Mouse (Mus musculus): ENCODE measurements around the gene St3gal5. TPM values are rescaled to one million over a fixed set of nuclear protein-coding genes. Genes with fewer than 3 reads are reported as not detected.
"Not testable (repeated sequence)": the region's sequence is repeated elsewhere in the genome, so short reads cannot be mapped to it uniquely, and the experiment has no call there.

Gene St3gal5
- polyA plus RNA-seq, 1 experiment from 2014 or later, result 26.7 TPM

- H3K36me3 ChIP-seq, result peaks cover 46% of the 10 kb centered on the region
- H3K27me3 ChIP-seq (ENCODE audit: low read depth, poor library complexity, severe bottlenecking), result no peaks in the 10 kb centered on the region
- H3K4me1 ChIP-seq, result no peaks in the 10 kb centered on the region
- H3K27ac ChIP-seq, result no peak overlapping the region
- H3K4me3 ChIP-seq, result no peak overlapping the region
- 80% methylated on average over 7 of the region's 7 CpGs for WGBS
- no peak for DNase-seq (ENCODE audit: low spot score)
- no peaks in the 10 kb centered on the region for H3K9me3 ChIP-seq (replicated peaks)
Observed at GRCm38 (mm10) chr6:72144353-72144752, 47.0 kb downstream of the St3gal5 start.

DNA sequence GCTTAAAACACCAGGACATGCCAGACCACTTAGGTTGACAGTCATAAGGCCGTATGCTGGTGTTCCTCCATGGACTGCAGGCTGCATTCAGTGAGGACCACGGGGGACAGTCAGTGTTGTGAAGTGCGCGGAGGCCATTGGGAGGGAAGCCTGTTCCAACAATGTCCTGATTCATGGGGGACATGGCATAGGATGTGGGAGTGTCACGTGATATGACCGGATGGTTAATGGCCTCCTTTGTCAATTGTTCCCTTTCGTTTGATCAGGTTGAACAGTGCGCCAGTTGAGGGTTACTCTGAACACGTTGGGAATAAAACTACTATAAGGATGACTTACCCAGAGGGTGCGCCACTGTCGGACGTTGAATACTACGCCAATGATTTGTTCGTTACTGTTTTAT lies 49.4 kb downstream of the St3gal5 start:
- no peak for DNase-seq (ENCODE audit: low spot score)
- WGBS, result 93% methylated on average over 14 of the region's 14 CpGs
- no peaks in the 10 kb centered on the region for H3K27me3 ChIP-seq (ENCODE audit: low read depth, poor library complexity, severe bottlenecking)
- H3K4me3 ChIP-seq, result no peak overlapping the region
- H3K27ac ChIP-seq, result no peak overlapping the region
- H3K36me3 ChIP-seq, result peaks cover 56% of the 10 kb centered on the region
- no peaks in the 10 kb centered on the region for H3K9me3 ChIP-seq (replicated peaks)
- no peaks in the 10 kb centered on the region for H3K4me1 ChIP-seq

GRCm38 (mm10) chr6:72148721-72149120 lies 51.3 kb downstream of the St3gal5 start:
- peaks cover 61% of the 10 kb centered on the region for H3K36me3 ChIP-seq
- DNase-seq (ENCODE audit: low spot score), result no peak
- no peaks in the 10 kb centered on the region for H3K4me1 ChIP-seq
- no peaks in the 10 kb centered on the region for H3K9me3 ChIP-seq (replicated peaks)
- H3K27ac ChIP-seq, result no peak overlapping the region
- H3K4me3 ChIP-seq, result no peak overlapping the region
- no peaks in the 10 kb centered on the region for H3K27me3 ChIP-seq (ENCODE audit: low read depth, poor library complexity, severe bottlenecking)
- WGBS, result 96% methylated on average over 4 of the region's 4 CpGs

GRCm38 (mm10) chr6:72149797-72150196 lies 52.4 kb downstream of the St3gal5 start:
- WGBS, result 86% methylated on average over 3 of the region's 3 CpGs
- no peak overlapping the region for H3K27ac ChIP-seq
- no peaks in the 10 kb centered on the region for H3K4me1 ChIP-seq
- no peak overlapping the region for H3K4me3 ChIP-seq
- no peaks in the 10 kb centered on the region for H3K9me3 ChIP-seq (replicated peaks)
- no peaks in the 10 kb centered on the region for H3K27me3 ChIP-seq (ENCODE audit: low read depth, poor library complexity, severe bottlenecking)
- DNase-seq (ENCODE audit: low spot score), result no peak
- peaks cover 64% of the 10 kb centered on the region for H3K36me3 ChIP-seq

- H3K4me3 ChIP-seq, result no peak overlapping the region
- no peaks in the 10 kb centered on the region for H3K9me3 ChIP-seq (replicated peaks)
- no peak for DNase-seq (ENCODE audit: low spot score)
- H3K4me1 ChIP-seq, result no peaks in the 10 kb centered on the region
- peaks cover 59% of the 10 kb centered on the region for H3K36me3 ChIP-seq
- no peak overlapping the region for H3K27ac ChIP-seq
- 90% methylated on average over 7 of the region's 7 CpGs for WGBS
- no peaks in the 10 kb centered on the region for H3K27me3 ChIP-seq (ENCODE audit: low read depth, poor library complexity, severe bottlenecking)
Observed at GRCm38 (mm10) chr6:72152707-72153106, 55.3 kb downstream of the St3gal5 start.

DNA sequence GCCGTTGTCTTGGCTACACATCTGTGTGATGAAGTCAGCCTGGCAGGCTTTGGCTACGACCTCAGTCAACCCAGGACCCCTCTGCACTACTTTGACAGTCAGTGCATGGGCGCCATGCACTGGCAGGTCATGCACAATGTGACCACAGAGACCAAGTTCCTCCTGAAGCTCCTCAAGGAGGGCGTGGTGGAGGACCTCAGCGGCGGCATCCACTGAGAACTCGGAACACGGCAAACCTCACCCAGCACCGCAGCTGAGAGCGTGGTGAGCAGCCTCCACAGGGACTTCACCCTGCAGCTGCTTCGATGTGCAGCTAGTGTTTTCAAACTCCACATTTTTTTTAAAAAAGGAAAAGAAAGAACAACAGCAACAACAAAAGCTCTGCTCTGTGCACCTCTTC lies 56.1 kb downstream of the St3gal5 start:
- Histone ChIP-seq H3K27me3 (ENCODE audit: low read depth, poor library complexity, severe bottlenecking) (no peaks in the 10 kb centered on the region), H3K27ac (no peak overlapping the region), H3K9me3 (replicated peaks) (no peaks in the 10 kb centered on the region), H3K36me3 (peaks cover 52% of the 10 kb centered on the region), H3K4me3 (no peak overlapping the region), H3K4me1 (no peaks in the 10 kb centered on the region)
- no peak for DNase-seq (ENCODE audit: low spot score)
- 94% methylated on average over 11 of the region's 11 CpGs for WGBS

- not testable (repeated sequence) for H3K4me3 ChIP-seq; H3K4me1 ChIP-seq; H3K27me3 ChIP-seq (ENCODE audit: low read depth, poor library complexity, severe bottlenecking); H3K9me3 ChIP-seq (replicated peaks); H3K27ac ChIP-seq; DNase-seq (ENCODE audit: low spot score)
- H3K36me3 ChIP-seq, result peaks cover 46% of the 10 kb centered on the region
- WGBS, result 77% methylated on average over 5 of the region's 5 CpGs
Observed at GRCm38 (mm10) chr6:72154008-72154407, 56.6 kb downstream of the St3gal5 start.

DNA sequence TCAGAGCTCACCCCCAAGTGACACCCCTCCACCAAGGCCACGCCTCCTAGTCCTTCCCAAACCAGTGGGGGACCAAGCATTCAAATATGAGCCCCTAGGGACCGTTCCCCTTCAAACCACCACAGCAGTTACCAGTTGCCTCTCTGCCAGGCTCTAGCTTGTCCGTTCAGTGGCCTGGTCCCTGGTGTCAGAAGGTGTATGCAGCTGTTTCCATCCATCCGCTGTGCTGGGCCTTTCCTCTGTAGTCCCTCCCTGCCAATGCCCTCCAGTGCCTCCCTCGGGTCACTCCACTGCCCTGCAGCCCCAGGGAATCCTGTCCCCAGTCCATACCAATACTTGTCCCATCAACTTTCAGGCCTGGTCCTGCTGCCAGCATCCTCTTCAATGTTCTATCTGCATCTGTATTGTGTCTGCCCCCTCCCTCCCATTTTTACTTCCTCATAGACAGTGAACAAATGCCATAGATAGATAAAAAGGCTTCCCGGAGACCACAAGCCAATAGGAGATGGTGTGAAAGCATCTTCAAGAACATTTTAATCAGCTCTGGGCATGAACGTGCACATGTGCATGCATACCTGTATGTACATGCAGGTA lies 57.6 kb downstream of the St3gal5 start:
- H3K4me1 ChIP-seq, result no peaks in the 10 kb centered on the region
- 89% methylated on average over 7 of the region's 7 CpGs for WGBS
- H3K4me3 ChIP-seq, result no peak overlapping the region
- no peaks in the 10 kb centered on the region for H3K27me3 ChIP-seq (ENCODE audit: low read depth, poor library complexity, severe bottlenecking)
- H3K36me3 ChIP-seq, result peaks cover 36% of the 10 kb centered on the region
- peak overlapping the region; percentile 42; the same call in 1 of the 2 replicates for H3K27ac ChIP-seq
- DNase-seq (ENCODE audit: low spot score), result no peak
- H3K9me3 ChIP-seq (replicated peaks), result no peaks in the 10 kb centered on the region

DNA sequence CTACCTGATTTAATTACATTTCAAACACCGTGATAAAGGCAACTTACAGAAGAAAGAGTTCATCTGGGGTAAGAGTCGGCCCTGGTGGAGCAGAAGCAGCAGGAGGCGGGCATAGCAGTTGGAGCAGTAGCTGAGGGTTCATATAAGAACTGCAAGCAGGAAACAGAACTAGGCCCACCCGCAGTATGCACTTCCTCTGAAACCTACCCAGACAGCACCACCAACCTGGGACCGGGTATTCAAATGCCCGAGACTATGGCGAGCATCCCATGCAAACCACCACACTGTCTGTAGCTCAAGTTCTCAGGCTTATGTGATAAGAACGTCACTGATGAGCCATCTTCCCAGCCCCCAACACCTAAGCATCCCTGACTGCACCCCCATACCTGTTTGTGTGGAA lies 58.3 kb downstream of the St3gal5 start:
- no peak overlapping the region for H3K27ac ChIP-seq
- H3K27me3 ChIP-seq (ENCODE audit: low read depth, poor library complexity, severe bottlenecking), result no peaks in the 10 kb centered on the region
- H3K4me1 ChIP-seq, result no peaks in the 10 kb centered on the region
- H3K4me3 ChIP-seq, result no peak overlapping the region
- no peaks in the 10 kb centered on the region for H3K9me3 ChIP-seq (replicated peaks)
- WGBS, result 94% methylated on average over 8 of the region's 8 CpGs
- DNase-seq (ENCODE audit: low spot score), result no peak
- H3K36me3 ChIP-seq, result peaks cover 34% of the 10 kb centered on the region

DNA sequence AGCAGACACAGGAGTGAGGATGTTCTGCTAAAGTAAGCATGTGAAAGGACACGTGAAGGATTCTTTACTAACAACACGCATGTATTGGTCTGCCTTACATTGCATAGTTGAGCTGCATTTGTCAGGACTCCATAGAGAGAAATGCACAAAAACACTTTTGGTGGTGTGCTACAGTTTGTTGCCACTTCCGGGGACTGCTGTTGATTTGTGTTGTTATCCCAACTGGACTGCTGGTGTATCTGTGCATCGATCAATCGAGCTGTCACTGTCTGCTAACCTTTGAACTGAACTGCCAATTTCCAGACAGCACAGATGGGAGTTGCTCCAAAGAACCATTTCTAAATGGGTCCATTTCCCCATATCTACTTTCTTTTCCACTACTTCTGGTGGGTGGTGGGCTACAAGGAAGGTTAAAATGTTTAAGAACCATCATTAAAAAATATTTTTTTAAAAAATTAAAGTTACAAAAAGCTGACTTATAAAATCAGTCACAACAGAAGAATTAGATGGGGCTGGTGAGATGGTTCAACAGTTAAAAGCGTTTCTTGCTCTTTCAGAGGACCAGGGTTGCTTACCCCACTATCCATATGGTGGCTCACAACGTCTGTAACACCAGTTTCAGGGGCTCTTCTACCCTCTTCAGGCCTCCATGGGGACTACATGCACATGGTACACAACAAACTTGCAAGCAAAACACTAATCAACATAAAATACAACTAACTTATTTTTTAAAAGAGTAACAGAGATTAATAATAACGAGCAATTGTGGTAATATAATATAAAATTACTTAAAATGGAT lies 61.8 kb downstream of the St3gal5 start:
- Histone ChIP-seq H3K27me3 (ENCODE audit: low read depth, poor library complexity, severe bottlenecking) (no peaks in the 10 kb centered on the region), H3K4me1 (peaks cover 12% of the 10 kb centered on the region), H3K27ac (no peak overlapping the region), H3K9me3 (replicated peaks) (no peaks in the 10 kb centered on the region), H3K36me3 (peaks cover 14% of the 10 kb centered on the region), H3K4me3 (no peak overlapping the region)
- no peak for DNase-seq (ENCODE audit: low spot score)
- 82% methylated on average over 8 of the region's 8 CpGs for WGBS

DNA sequence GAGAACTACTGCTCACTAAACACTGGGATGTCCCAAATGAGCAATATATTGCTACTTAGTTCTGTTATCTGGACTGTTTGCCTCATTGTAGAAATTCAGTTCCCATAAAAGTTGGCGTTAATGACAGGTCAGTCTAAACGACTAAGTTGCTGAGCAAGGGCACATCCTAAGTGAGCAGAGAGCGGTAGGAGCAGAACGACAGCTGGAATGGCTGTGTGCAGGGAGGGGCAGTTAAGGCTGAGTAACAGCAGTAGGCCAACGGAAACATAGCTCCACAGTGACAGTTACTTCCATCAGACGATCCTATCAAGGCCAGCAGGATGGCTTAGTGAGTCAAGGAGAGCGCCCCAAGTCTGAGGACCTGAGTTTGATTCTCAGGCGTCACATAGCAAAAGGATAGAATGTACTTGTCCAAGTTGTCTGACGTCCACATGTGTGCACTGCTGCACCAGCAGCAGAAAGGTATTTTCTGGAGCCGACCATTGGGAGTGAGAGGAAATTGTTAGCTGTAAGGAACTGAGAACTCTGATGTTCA lies 62.5 kb downstream of the St3gal5 start:
- WGBS, result 73% methylated on average over 10 of the region's 10 CpGs
- DNase-seq (ENCODE audit: low spot score), result no peak
- H3K4me1 ChIP-seq, result peaks cover 16% of the 10 kb centered on the region
- H3K36me3 ChIP-seq, result peaks cover 9% of the 10 kb centered on the region
- no peaks in the 10 kb centered on the region for H3K9me3 ChIP-seq (replicated peaks)
- no peak overlapping the region for H3K4me3 ChIP-seq
- H3K27me3 ChIP-seq (ENCODE audit: low read depth, poor library complexity, severe bottlenecking), result no peaks in the 10 kb centered on the region
- H3K27ac ChIP-seq, result no peak overlapping the region

DNA sequence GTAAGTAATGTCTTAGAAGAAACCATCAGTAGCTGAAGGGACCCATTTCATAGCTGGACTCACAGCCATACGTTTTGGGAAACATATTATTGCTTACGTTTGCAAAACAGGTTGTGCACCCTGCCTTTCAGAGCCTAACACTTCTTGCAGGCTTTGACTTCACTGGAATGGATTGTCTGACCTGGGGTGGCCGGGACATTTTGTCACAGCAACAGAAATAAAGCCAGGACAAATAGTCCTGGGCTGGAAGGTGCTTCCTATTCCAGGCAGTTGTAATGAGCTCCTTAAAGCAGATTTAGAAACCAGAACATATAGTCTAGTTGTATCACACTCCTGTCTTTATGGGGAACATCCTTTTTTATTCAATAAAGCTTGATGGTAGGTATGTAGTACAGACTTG lies 63.6 kb downstream of the St3gal5 start:
- Histone ChIP-seq H3K9me3 (replicated peaks) (no peaks in the 10 kb centered on the region), H3K4me3 (no peak overlapping the region), H3K27ac (no peak overlapping the region), H3K4me1 (peaks cover 17% of the 10 kb centered on the region), H3K36me3 (no peaks in the 10 kb centered on the region), H3K27me3 (ENCODE audit: low read depth, poor library complexity, severe bottlenecking) (no peaks in the 10 kb centered on the region)
- WGBS, result 84% methylated on average over 3 of the region's 3 CpGs
- no peak for DNase-seq (ENCODE audit: low spot score)

DNA sequence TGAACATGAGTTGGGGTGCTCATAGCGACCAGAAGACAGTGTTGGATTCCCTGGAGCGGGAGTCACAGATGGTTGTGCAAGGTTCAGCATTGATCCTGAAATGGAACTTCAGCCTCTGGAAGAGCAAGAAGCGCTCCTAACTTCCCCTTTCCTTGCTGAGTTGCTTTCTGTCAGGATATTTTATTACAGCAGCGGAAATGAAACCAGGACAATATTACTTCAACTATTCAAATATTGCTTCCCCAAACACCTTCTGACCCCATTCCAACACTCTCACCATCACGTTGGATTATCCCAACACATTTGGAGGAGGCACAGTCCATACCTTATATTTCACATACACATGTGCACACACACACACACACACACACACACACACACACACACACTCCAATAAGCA lies 64.4 kb downstream of the St3gal5 start:
- Histone ChIP-seq H3K27ac (no peak overlapping the region), H3K27me3 (ENCODE audit: low read depth, poor library complexity, severe bottlenecking) (no peaks in the 10 kb centered on the region), H3K9me3 (replicated peaks) (no peaks in the 10 kb centered on the region), H3K4me3 (no peak overlapping the region), H3K4me1 (peaks cover 17% of the 10 kb centered on the region), H3K36me3 (no peaks in the 10 kb centered on the region)
- 79% methylated on average over 5 of the region's 5 CpGs for WGBS
- DNase-seq (ENCODE audit: low spot score), result no peak

Measured in limb, embryonic 10.5 days (tissue).